Mouse (Mus musculus): ENCODE results near the gene Ugt1a9.

DNA sequence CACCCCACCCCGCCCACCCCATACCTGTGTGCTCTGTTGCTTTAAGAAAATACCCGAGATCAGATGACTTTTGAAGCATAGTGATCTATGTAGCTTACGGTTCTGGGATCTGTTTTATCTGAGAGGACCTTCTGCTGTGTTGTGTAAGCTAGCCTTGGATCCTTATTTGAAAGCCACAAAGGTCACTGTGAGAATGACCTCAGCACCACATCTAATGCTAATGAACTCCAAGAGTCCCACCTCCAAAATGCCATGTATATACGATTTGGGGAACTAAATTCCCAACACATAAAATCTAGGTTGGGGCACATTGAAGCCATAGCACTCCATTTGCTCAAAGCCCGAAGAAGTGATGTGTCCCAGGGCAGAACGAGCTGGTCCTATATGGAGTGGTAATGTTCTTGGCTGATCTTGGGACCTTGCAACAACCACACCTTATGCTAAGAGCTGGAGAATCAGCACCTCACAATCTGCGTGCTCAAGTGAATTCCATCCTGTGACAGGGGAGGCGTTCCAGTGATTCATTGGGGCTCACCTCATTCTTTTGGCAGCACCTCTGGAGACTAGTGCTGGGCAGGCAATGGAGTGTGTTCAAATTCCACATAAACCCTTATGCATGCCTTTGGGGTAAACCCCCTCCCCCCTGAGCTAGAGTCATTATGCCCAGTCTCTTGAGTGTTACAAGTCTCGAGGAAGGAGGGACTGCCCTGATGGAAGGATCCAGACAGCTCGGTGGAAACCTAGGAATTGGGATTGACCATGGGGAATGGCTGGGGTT lies 186.5 kb downstream of the Ugt1a9 start:
- TF ChIP-seq CTCF (IDR thresholded peaks at IDR 0.05; ENCODE audit: low read depth, low read length) (peak; percentile 24; the same call in 1 of the 2 replicates), POLR2AphosphoS5 (IDR thresholded peaks at IDR 0.05; ENCODE audit: insufficient replicate concordance, low read depth, low read length) (no peak), GATA1 (IDR thresholded peaks at IDR 0.05; ENCODE audit: borderline replicate concordance, low read length) (no peak), TAL1 (conservative IDR thresholded peaks at IDR 0.05; ENCODE audit: low read depth, low read length) (no peak)
